Mouse (Mus musculus) heart, embryonic 16.5 days (tissue): ENCODE data around the gene 1110051M20Rik. TPM values are rescaled to one million over a fixed set of nuclear protein-coding genes. Genes with fewer than 3 reads are reported as not detected.

ENCODE experiments used
- microRNA-seq: library from miRNA; unstranded; fragments of <30 nt; microRNA quantifications from one replicate; pipeline ENCODE4, GENCODE M21; 2017
- polyA plus RNA-seq: library from polyadenylated mRNA; unstranded; fragments of >200 nt; fragmentation: Nextera tagmentation; extraction: Ambion mirVana; gene quantifications from 2 replicates; pipeline ENCODE4 v1.2.1, GENCODE M21; 2015

The 1110051M20Rik gene
- polyA plus RNA-seq, 1 experiment from 2014 or later: 46.0 TPM

Small RNAs within 50 kb of the gene (microRNA-seq; reads per million reads assigned to microRNA genes)
- gene Gm22071: not detected

Other genes with a start within 250 kb of the 1110051M20Rik start
- 4.4 and 4.8 TPM in 2 replicates for gene Nr1h3, start 241.9 kb downstream of the 1110051M20Rik start, polyA plus RNA-seq
- 15.0 and 19.2 TPM in 2 replicates for gene Acp2, start 241.8 kb downstream of the 1110051M20Rik start, polyA plus RNA-seq
- 11.5 and 11.7 TPM in 2 replicates for gene Ddb2, start 207.7 kb downstream of the 1110051M20Rik start, polyA plus RNA-seq
- 60.4 and 64.0 TPM in 2 replicates for gene Pacsin3, start 188.8 kb downstream of the 1110051M20Rik start, polyA plus RNA-seq
- gene Arfgap2, start 179.7 kb downstream of the 1110051M20Rik start, polyA plus RNA-seq: 64.9 and 68.9 TPM in 2 replicates
- 3.9 and 4.5 TPM in 2 replicates for gene Lrp4, start 12.8 kb upstream of the 1110051M20Rik start, polyA plus RNA-seq
- gene Ckap5, start 82.1 kb upstream of the 1110051M20Rik start, polyA plus RNA-seq: 61.1 and 63.6 TPM in 2 replicates
- gene F2, start 191.7 kb upstream of the 1110051M20Rik start, polyA plus RNA-seq: 0.55 and 0.89 TPM in 2 replicates
- 7.2 and 7.9 TPM in 2 replicates for gene Zfp408, start 205.1 kb upstream of the 1110051M20Rik start, polyA plus RNA-seq
- 120 and 122 TPM in 2 replicates for gene Arhgap1, start 205.2 kb upstream of the 1110051M20Rik start, polyA plus RNA-seq